Mouse (Mus musculus) B cell, adult 2 months (primary cell): ENCODE measurements around the gene Oxld1.
"Not testable (repeated sequence)": the region's sequence is repeated elsewhere in the genome, so short reads cannot be mapped to it uniquely, and the experiment has no call there.

Experiments
- DNase-seq, 2 experiments: peaks; one replicate each; pipeline ENCODE4 v3.0.0; 2022

Gene Oxld1

GRCm38 (mm10) chr11:120422651-120423568, 35.0 kb downstream of the Oxld1 start:
- no peak for DNase-seq

- no peak for DNase-seq
Measured at GRCm38 (mm10) chr11:120418592-120418991, 39.3 kb downstream of the Oxld1 start.

GRCm38 (mm10) chr11:120417852-120418251, 40.0 kb downstream of the Oxld1 start:
- DNase-seq: no peak

- DNase-seq: not testable (repeated sequence)
Measured at GRCm38 (mm10) chr11:120413621-120414020, 44.2 kb downstream of the Oxld1 start.
